15 mouse cellular contexts compared by ENCODE assay signal in genomic region chr17:24817503-24817902, GRCm38 (mm10). TPM values are rescaled to one million over a fixed set of nuclear protein-coding genes. Genes with fewer than 3 reads are reported as not detected.
A peak's percentile ranks its signal among the peaks of the same experiment; 100 is the strongest.
DNase-seq lines count a peak whose midpoint lies in the region; ATAC-seq and TF ChIP-seq lines count a peak whose summit lies in the region.
"Had no signal": no experiment of that assay in that cellular context is flagged by ENCODE, and none has a peak within 500 bp of the region (broad histone marks: within the 10 kb centered on the region; RNA-seq: fewer than 3 reads in every experiment).

No protein-coding gene starts in this region.

- DNase-seq in embryonic facial prominence, embryonic 11.5 days (ENCODE audit: low spot score) = peak; percentile 59
- no peak for DNase-seq in embryonic facial prominence, embryonic 10.5 days (ENCODE audit: low spot score)
- no peak for DNase-seq in layer of hippocampus, adult 2 months (ENCODE audit: low spot score in 2 of 2)
- DNase-seq in layer of hippocampus, postnatal 25 days (ENCODE audit: extremely low spot score in 1 of 2, low spot score in 1 of 2) = no peak
- peak; percentile 78 for DNase-seq in 416B (ENCODE audit: low read depth)
- DNase-seq in embryonic facial prominence, embryonic 14.5 days (ENCODE audit: low spot score) = peak; percentile 34
- DNase-seq in cerebellum, adult 18-20 months = no peak
- no peak for DNase-seq in left cerebral cortex, adult 18-20 months (ENCODE audit: low spot score in 2 of 2)
- DNase-seq: cerebellum, adult 9-10 months had no signal

- WGBS in embryonic facial prominence, embryonic 11.5 days = 33% methylated on average over 1 of the region's 1 CpGs
- WGBS in embryonic facial prominence, embryonic 10.5 days = 33% methylated on average over 1 of the region's 1 CpGs
- WGBS in embryonic facial prominence, embryonic 14.5 days = 27% methylated on average over 1 of the region's 1 CpGs

- H3K36me3 ChIP-seq in embryonic facial prominence, embryonic 11.5 days (replicated peaks; ENCODE audit: control insufficient read depth, insufficient read depth, low read depth, low read length) = no peaks in the 10 kb centered on the region
- H3K36me3 ChIP-seq in embryonic facial prominence, embryonic 10.5 days (replicated peaks) = no peaks in the 10 kb centered on the region
- H3K36me3 ChIP-seq in embryonic facial prominence, embryonic 14.5 days (ENCODE audit: control insufficient read depth, insufficient read depth, low read length) = no peaks in the 10 kb centered on the region
- H3K36me3 ChIP-seq: hindbrain, embryonic 13.5 days; limb, embryonic 12.5 days; neural tube, embryonic 12.5 days; stomach, embryonic 15.5 days had no signal

- H3K27ac ChIP-seq in embryonic facial prominence, embryonic 11.5 days (replicated peaks; ENCODE audit: low read depth, low read length) = no peak overlapping the region
- H3K27ac ChIP-seq in embryonic facial prominence, embryonic 10.5 days (replicated peaks) = no peak overlapping the region
- H3K27ac ChIP-seq in layer of hippocampus, adult 2 months = no peak overlapping the region
- H3K27ac ChIP-seq in embryonic facial prominence, embryonic 14.5 days (replicated peaks; ENCODE audit: low read depth, low read length) = no peak overlapping the region
- H3K27ac ChIP-seq: hindbrain, embryonic 13.5 days; limb, embryonic 12.5 days; neural tube, embryonic 12.5 days; stomach, embryonic 15.5 days had no signal

- peak; percentile 78 for TF ChIP-seq CTCF in layer of hippocampus, adult 2 months (conservative IDR thresholded peaks at IDR 0.05)

- no peaks in the 10 kb centered on the region for H3K9me3 ChIP-seq in embryonic facial prominence, embryonic 11.5 days (replicated peaks; ENCODE audit: control insufficient read depth, low read length)
- H3K9me3 ChIP-seq in embryonic facial prominence, embryonic 10.5 days = no peaks in the 10 kb centered on the region
- no peaks in the 10 kb centered on the region for H3K9me3 ChIP-seq in embryonic facial prominence, embryonic 14.5 days (ENCODE audit: control insufficient read depth, low read length)
- H3K9me3 ChIP-seq: hindbrain, embryonic 13.5 days; limb, embryonic 12.5 days; megakaryocyte, embryonic 14.5 days; neural tube, embryonic 12.5 days; stomach, embryonic 15.5 days had no signal

- H3K9ac ChIP-seq in embryonic facial prominence, embryonic 11.5 days (replicated peaks; ENCODE audit: low read length) = no peak overlapping the region
- no peak overlapping the region for H3K9ac ChIP-seq in embryonic facial prominence, embryonic 14.5 days (ENCODE audit: low read depth, low read length)
- H3K9ac ChIP-seq: hindbrain, embryonic 13.5 days; limb, embryonic 12.5 days; neural tube, embryonic 12.5 days; stomach, embryonic 15.5 days had no signal

- ATAC-seq in embryonic facial prominence, embryonic 11.5 days (replicated peaks; ENCODE audit: insufficient number of reproducible peaks, low FRiP score, low TSS enrichment, low read depth) = no peak
- ATAC-seq in embryonic facial prominence, embryonic 14.5 days (ENCODE audit: low read depth) = no peak

- H3K27me3 ChIP-seq in embryonic facial prominence, embryonic 11.5 days (ENCODE audit: control insufficient read depth, insufficient read depth, low read length) = no peaks in the 10 kb centered on the region
- no peaks in the 10 kb centered on the region for H3K27me3 ChIP-seq in embryonic facial prominence, embryonic 10.5 days (replicated peaks; ENCODE audit: low read depth, poor library complexity, severe bottlenecking)
- H3K27me3 ChIP-seq in embryonic facial prominence, embryonic 14.5 days (replicated peaks; ENCODE audit: control insufficient read depth, insufficient read depth, low read length) = no peaks in the 10 kb centered on the region; the same call in 1 of the 2 replicates
- H3K27me3 ChIP-seq: neural tube, embryonic 12.5 days; stomach, embryonic 15.5 days had no signal

- H3K4me1 ChIP-seq in embryonic facial prominence, embryonic 11.5 days (ENCODE audit: control insufficient read depth, insufficient read depth, low read length) = no peaks in the 10 kb centered on the region
- H3K4me1 ChIP-seq in embryonic facial prominence, embryonic 10.5 days = no peaks in the 10 kb centered on the region
- H3K4me1 ChIP-seq in embryonic facial prominence, embryonic 14.5 days (ENCODE audit: control insufficient read depth, insufficient read depth, low read length) = no peaks in the 10 kb centered on the region
- H3K4me1 ChIP-seq: hindbrain, embryonic 13.5 days; limb, embryonic 12.5 days; neural tube, embryonic 12.5 days; stomach, embryonic 15.5 days had no signal

- H3K4me2 ChIP-seq in embryonic facial prominence, embryonic 11.5 days (ENCODE audit: low read depth, low read length) = no peak overlapping the region
- H3K4me2 ChIP-seq in embryonic facial prominence, embryonic 14.5 days (ENCODE audit: low read depth, low read length) = no peak overlapping the region
- H3K4me2 ChIP-seq: hindbrain, embryonic 13.5 days; limb, embryonic 12.5 days; neural tube, embryonic 12.5 days; stomach, embryonic 15.5 days had no signal

- no peak overlapping the region for H3K4me3 ChIP-seq in embryonic facial prominence, embryonic 11.5 days (ENCODE audit: low read depth, low read length)
- H3K4me3 ChIP-seq in embryonic facial prominence, embryonic 10.5 days = no peak overlapping the region
- H3K4me3 ChIP-seq in layer of hippocampus, adult 2 months = no peak overlapping the region
- H3K4me3 ChIP-seq in embryonic facial prominence, embryonic 14.5 days (ENCODE audit: low read depth, low read length) = no peak overlapping the region
- H3K4me3 ChIP-seq: hindbrain, embryonic 13.5 days; limb, embryonic 12.5 days; megakaryocyte, embryonic 14.5 days; neural tube, embryonic 12.5 days; stomach, embryonic 15.5 days had no signal

RNA-seq across cellular contexts. Expression of gene Meiob, which starts 13.4 kb away (rescaled TPM):
- polyA plus RNA-seq in embryonic facial prominence, embryonic 11.5 days (2014; fragmentation: Nextera tagmentation; extraction: Ambion mirVana) = not detected in 2 replicates
- not detected in 2 replicates for polyA plus RNA-seq in embryonic facial prominence, embryonic 10.5 days (2016; fragmentation: Nextera tagmentation; extraction: Ambion mirVana)
- not detected for total RNA-seq in layer of hippocampus, adult 2 months (2021)
- not detected for total RNA-seq in layer of hippocampus, postnatal 25 days (2021)
- polyA plus RNA-seq in embryonic facial prominence, embryonic 14.5 days (2014; fragmentation: Nextera tagmentation; extraction: Ambion mirVana) = not detected in 2 replicates
- not detected for total RNA-seq in left cerebral cortex, adult 18-20 months (2021)
- polyA plus RNA-seq: C2C12; hindbrain, embryonic 13.5 days; limb, embryonic 12.5 days; neural tube, embryonic 12.5 days had no signal

RNA-seq across cellular contexts. Expression of gene Hagh, which starts 22.4 kb away (rescaled TPM):
- polyA plus RNA-seq in embryonic facial prominence, embryonic 11.5 days (2014; fragmentation: Nextera tagmentation; extraction: Ambion mirVana) = 23.2 and 24.1 TPM in 2 replicates
- 26.4 and 28.6 TPM in 2 replicates for polyA plus RNA-seq in embryonic facial prominence, embryonic 10.5 days (2016; fragmentation: Nextera tagmentation; extraction: Ambion mirVana)
- total RNA-seq in layer of hippocampus, adult 2 months (2021) = 100 to 1,000 TPM; 135 to 137 TPM
- 100 to 1,000 TPM; 127 to 136 TPM for total RNA-seq in layer of hippocampus, postnatal 25 days (2021)
- polyA plus RNA-seq in embryonic facial prominence, embryonic 14.5 days (2014; fragmentation: Nextera tagmentation; extraction: Ambion mirVana) = 40.6 and 43.3 TPM in 2 replicates
- total RNA-seq in left cerebral cortex, adult 18-20 months (2021) = 100 to 1,000 TPM; 136 to 146 TPM

RNA-seq across cellular contexts. Expression of gene Fahd1, which starts 32.7 kb away (rescaled TPM):
- 21.7 and 23.0 TPM in 2 replicates for polyA plus RNA-seq in embryonic facial prominence, embryonic 11.5 days (2014; fragmentation: Nextera tagmentation; extraction: Ambion mirVana)
- 16.7 and 17.4 TPM in 2 replicates for polyA plus RNA-seq in embryonic facial prominence, embryonic 10.5 days (2016; fragmentation: Nextera tagmentation; extraction: Ambion mirVana)
- total RNA-seq in layer of hippocampus, adult 2 months (2021) = 10 to 100 TPM; 21.1 to 22.4 TPM
- 10 to 100 TPM; 19.8 to 20.6 TPM for total RNA-seq in layer of hippocampus, postnatal 25 days (2021)
- polyA plus RNA-seq in embryonic facial prominence, embryonic 14.5 days (2014; fragmentation: Nextera tagmentation; extraction: Ambion mirVana) = 16.2 and 20.0 TPM in 2 replicates
- 10 to 100 TPM; 17.6 to 21.5 TPM for total RNA-seq in left cerebral cortex, adult 18-20 months (2021)

RNA-seq across cellular contexts. Expression of gene Igfals, which starts 48.3 kb away (rescaled TPM):
- polyA plus RNA-seq in embryonic facial prominence, embryonic 11.5 days (2014; fragmentation: Nextera tagmentation; extraction: Ambion mirVana) = 0.14 TPM in 2 replicates
- 0.49 and 1.2 TPM in 2 replicates for polyA plus RNA-seq in embryonic facial prominence, embryonic 10.5 days (2016; fragmentation: Nextera tagmentation; extraction: Ambion mirVana)
- total RNA-seq in layer of hippocampus, adult 2 months (2021) = under 1 TPM in 1 of 2 experiments, not detected in 1; 0.34 TPM
- not detected for total RNA-seq in layer of hippocampus, postnatal 25 days (2021)
- 0.22 and 0.51 TPM in 2 replicates for polyA plus RNA-seq in embryonic facial prominence, embryonic 14.5 days (2014; fragmentation: Nextera tagmentation; extraction: Ambion mirVana)
- total RNA-seq in left cerebral cortex, adult 18-20 months (2021) = not detected

Comparison
In these comparisons a context has a peak if more than half of its experiments do, and no peak if none do; other contexts are left out.
1. DNase-seq: peak in embryonic facial prominence, embryonic 11.5 days (single experiment), 416B (single experiment) and embryonic facial prominence, embryonic 14.5 days (single experiment); none in embryonic facial prominence, embryonic 10.5 days (single experiment), layer of hippocampus, adult 2 months (0 of 2), layer of hippocampus, postnatal 25 days (0 of 2), cerebellum, adult 18-20 months (0 of 2) and left cerebral cortex, adult 18-20 months (0 of 2).